Mouse (Mus musculus) thymus, adult 2 months (tissue): ENCODE data around the gene Lypd8. TPM values are rescaled to one million over a fixed set of nuclear protein-coding genes. Genes with fewer than 3 reads are reported as not detected.

Experiments used
- DNase-seq: peaks from one replicate; pipeline ENCODE4 v3.0.0; 2021
- H3K27ac ChIP-seq: fragments of 200-500 bp; 2 replicates; pipeline ENCODE4 v1.5.1; 2012; ENCODE audit warnings: low read length, control low read depth; ENCODE audit not compliant: control insufficient read depth, insufficient read depth
- H3K27me3 ChIP-seq: fragments of 200-500 bp; 2 replicates; pipeline ENCODE4 v1.6.1; 2012; ENCODE audit warnings: mild to moderate bottlenecking, low read length, moderate library complexity, mixed read lengths; ENCODE audit not compliant: control insufficient read depth, insufficient read depth
- H3K36me3 ChIP-seq: fragments of 200-500 bp; 2 replicates; pipeline ENCODE4 v1.6.1; 2012; ENCODE audit warnings: mild to moderate bottlenecking, low read length, moderate library complexity; ENCODE audit not compliant: control insufficient read depth, insufficient read depth
- H3K4me1 ChIP-seq: fragments of 200-500 bp; replicated peaks from 2 replicates; pipeline ENCODE4 v1.6.1; 2012; ENCODE audit warnings: low read length; ENCODE audit not compliant: control insufficient read depth, insufficient read depth
- H3K4me3 ChIP-seq: fragments of 200-500 bp; 2 replicates; pipeline ENCODE4 v1.5.1; 2012; ENCODE audit warnings: mild to moderate bottlenecking, low read length, control low read depth, moderate library complexity; ENCODE audit not compliant: control insufficient read depth, insufficient read depth
- CTCF ChIP-seq: fragments of 200-500 bp; IDR thresholded peaks from 2 replicates; pipeline ENCODE4 v1.5.1; 2012; ENCODE audit warnings: mild to moderate bottlenecking, control low read depth, low read length, moderate library complexity, borderline replicate concordance; ENCODE audit not compliant: control insufficient read depth, poor library complexity, insufficient read depth; ENCODE audit errors: extremely low read depth
- POLR2A ChIP-seq: fragments of 200-500 bp; IDR thresholded peaks from 2 replicates; pipeline ENCODE4 v1.6.1; 2012; ENCODE audit warnings: mild to moderate bottlenecking, low read length, control low read depth, moderate library complexity; ENCODE audit not compliant: control insufficient read depth, poor library complexity, insufficient read depth; ENCODE audit errors: extremely low read depth
- WGBS: fragments of 180-500 bp; shearing (Covaris S2); methylation state at CpG from one replicate; pipeline ENCODE4 v1.1.7; 2018; 5-methylcytosine and 5-hydroxymethylcytosine counted together
- polyA plus RNA-seq: library from polyadenylated mRNA; depleted of rRNA; stranded (reverse); fragments of >200 nt; gene quantifications from 2 replicates; pipeline ENCODE4 v1.2.3, GENCODE M21; 2012

Lypd8 gene
- polyA plus RNA-seq, 1 experiment = 31.5 TPM

GRCm38 (mm10) chr11:58382471-58382870 is 3.6 kb downstream of the Lypd8 start:
- no peak overlapping the region for H3K27ac ChIP-seq
- no peaks in the 10 kb centered on the region for H3K36me3 ChIP-seq
- no peak for DNase-seq
- no peaks in the 10 kb centered on the region for H3K27me3 ChIP-seq
- TF ChIP-seq CTCF (no peak), POLR2A (no peak)
- 95% methylated on average over 6 of the region's 6 CpGs for WGBS
- no peaks in the 10 kb centered on the region for H3K4me1 ChIP-seq
- no peak overlapping the region for H3K4me3 ChIP-seq

DNA sequence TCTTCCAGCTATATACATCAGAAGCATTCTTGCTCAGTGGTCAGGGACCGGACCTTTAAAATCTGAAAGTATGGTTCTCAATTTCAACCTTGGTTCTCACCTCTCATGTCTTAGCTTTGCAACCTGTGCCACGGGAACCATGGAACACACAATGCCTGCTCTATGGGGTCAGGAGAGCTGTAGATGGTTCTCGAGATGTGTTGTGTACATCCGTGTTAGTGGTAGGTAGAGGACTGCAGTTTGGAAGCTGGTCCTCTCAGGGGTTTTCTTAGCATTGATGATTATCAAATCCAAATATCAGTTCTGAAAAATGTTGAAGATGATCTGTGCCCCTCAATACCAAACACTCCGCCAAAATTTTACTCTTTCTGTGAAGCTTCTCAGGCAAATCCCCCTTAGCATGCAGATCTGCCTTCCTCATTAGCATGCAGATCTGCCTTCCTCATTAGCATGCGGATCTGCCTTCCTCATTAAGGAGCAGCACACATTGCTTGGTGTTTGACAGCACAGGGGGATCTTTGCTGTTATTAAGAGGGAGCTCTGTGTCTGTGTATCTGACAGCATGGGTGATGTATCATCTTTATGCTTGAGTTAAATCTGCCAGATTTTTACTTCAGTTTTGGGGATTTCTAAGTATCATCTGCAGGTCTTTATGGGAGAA is 21.3 kb downstream of the Lypd8 start:
- no peaks in the 10 kb centered on the region for H3K36me3 ChIP-seq
- no peak for DNase-seq
- no peaks in the 10 kb centered on the region for H3K27me3 ChIP-seq
- 65% methylated on average over 6 of the region's 6 CpGs for WGBS
- TF ChIP-seq CTCF = no peak
- no peak for TF ChIP-seq POLR2A
- no peaks in the 10 kb centered on the region for H3K4me1 ChIP-seq
- no peak overlapping the region for H3K4me3 ChIP-seq
- no peak overlapping the region for H3K27ac ChIP-seq

- no peak for TF ChIP-seq POLR2A
- TF ChIP-seq CTCF = no peak
- H3K4me3 ChIP-seq = no peak overlapping the region
- H3K27me3 ChIP-seq = no peaks in the 10 kb centered on the region
- no peak overlapping the region for H3K27ac ChIP-seq
- H3K36me3 ChIP-seq = no peaks in the 10 kb centered on the region
- WGBS = 74% methylated on average over 5 of the region's 5 CpGs
- H3K4me1 ChIP-seq = no peaks in the 10 kb centered on the region
- no peak for DNase-seq
These were observed 21.8 kb downstream of the Lypd8 start for GRCm38 (mm10) chr11:58400655-58401054.

DNA sequence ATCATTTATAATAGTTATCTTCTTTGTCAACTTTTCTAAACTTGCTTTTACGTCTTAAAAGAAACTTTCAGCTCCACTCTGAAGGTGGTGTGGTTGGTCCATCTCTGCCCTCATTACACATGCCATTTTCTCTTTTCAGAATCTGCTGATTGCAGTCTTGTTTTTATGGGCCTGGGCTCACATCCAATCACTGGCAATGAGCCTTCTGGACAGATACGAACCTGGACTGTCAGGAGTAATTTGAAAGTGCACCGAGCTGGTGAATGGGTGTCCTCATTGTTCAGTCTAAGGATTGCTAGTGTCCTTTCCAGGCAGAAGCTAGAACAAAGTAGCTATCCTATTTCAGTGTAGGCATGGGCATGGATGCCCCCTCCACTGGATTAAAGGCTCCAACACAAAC is 29.2 kb downstream of the Lypd8 start:
- Histone ChIP-seq H3K4me3 (no peak overlapping the region), H3K27ac (no peak overlapping the region), H3K36me3 (no peaks in the 10 kb centered on the region), H3K4me1 (no peaks in the 10 kb centered on the region), H3K27me3 (no peaks in the 10 kb centered on the region)
- WGBS = 83% methylated on average over 3 of the region's 3 CpGs
- DNase-seq = no peak
- no peak for TF ChIP-seq POLR2A
- TF ChIP-seq CTCF = no peak

DNA sequence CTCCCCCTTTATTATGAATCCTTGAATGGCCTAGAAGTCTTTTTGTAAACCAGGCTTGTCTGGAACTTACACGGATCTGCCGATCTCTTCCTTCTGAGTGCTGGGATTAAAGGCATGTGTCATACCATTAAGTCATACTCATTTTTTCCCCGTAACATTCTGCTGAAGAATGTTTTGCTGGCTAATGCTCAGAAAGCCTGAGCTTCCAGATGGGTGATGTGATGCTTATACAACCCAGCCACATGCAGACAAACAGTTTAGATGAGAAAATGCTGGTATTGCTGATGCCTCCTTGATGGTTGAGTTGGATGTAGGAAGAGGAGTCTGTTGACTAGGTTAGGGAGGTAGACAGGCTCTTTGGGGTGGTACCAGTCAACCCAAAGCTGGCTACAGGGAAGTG is 39.5 kb downstream of the Lypd8 start:
- DNase-seq = no peak
- Histone ChIP-seq H3K27ac (no peak overlapping the region), H3K36me3 (no peaks in the 10 kb centered on the region), H3K4me1 (no peaks in the 10 kb centered on the region), H3K27me3 (no peaks in the 10 kb centered on the region), H3K4me3 (no peak overlapping the region)
- no peak for TF ChIP-seq POLR2A
- no peak for TF ChIP-seq CTCF
- WGBS = 82% methylated on average over 3 of the region's 3 CpGs

DNA sequence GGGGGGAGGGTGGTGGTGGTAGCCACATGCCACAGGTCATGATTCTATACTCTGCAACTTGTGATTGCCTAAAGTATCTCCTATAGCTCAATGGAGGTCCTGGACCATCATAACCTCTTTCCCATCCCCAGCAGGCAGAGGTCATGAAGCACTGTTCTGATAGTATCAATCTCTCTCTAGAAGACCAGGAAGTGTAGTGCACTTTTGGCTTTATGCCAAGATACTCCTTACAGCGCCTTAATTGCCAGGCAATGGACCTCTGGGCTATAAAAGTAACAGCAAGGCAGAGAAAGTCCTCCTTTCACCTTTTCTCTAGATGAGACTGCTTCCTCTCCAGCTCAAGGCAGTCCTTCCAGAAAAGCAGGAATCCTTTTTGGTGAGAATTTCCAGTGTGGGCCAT is 42.0 kb downstream of the Lypd8 start, which contains the start of gene 1810065E05Rik:
TSS of gene 1810065E05Rik (plus strand) at position 297 of the 400 bp plus-strand sequence.
- no peak for DNase-seq
- Histone ChIP-seq H3K27ac (no peak within 1 kb of the TSS), H3K4me3 (no peak within 1 kb of the TSS), H3K27me3 (no peaks in the 10 kb centered on the region), H3K4me1 (no peaks in the 10 kb centered on the region), H3K36me3 (no peaks in the 10 kb centered on the region)
- 49% methylated on average over 1 of the region's 1 CpGs for WGBS
- TF ChIP-seq CTCF = no peak

DNA sequence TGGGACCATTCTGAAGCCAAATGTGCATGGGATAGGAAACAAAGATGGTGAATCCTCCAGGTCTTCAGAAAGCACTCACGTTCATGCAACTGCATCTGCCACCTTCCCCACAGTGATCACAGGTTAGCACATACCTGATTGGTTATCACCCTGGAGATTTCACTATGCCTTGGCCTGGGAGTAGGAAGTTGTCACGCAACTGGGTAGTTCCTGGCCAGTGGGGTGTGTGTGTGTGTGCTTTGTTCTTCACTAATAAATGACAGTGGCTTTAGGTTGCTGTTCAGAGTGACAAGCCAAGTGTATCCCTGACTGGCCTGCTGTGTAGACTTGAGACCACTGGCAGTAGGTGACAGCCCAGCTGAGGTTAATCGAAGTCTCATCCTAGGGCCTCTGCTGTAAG is 53.4 kb downstream of the Lypd8 start, which contains the start of gene Gm12253:
TSS of gene Gm12253 (plus strand) at position 301 of the 400 bp plus-strand sequence.
- Histone ChIP-seq H3K27ac (no peak within 1 kb of the TSS), H3K36me3 (no peaks in the 10 kb centered on the region), H3K4me3 (no peak within 1 kb of the TSS), H3K4me1 (peaks cover 7% of the 10 kb centered on the region), H3K27me3 (no peaks in the 10 kb centered on the region)
- 88% methylated on average over 3 of the region's 3 CpGs for WGBS
- TF ChIP-seq CTCF = no peak
- no peak for TF ChIP-seq POLR2A
- DNase-seq = no peak
